Mouse (Mus musculus) lung, postnatal 10 days (tissue): ENCODE data around the gene Mindy3.

Experiments used
- DNase-seq: peaks from one replicate; pipeline ENCODE4 v3.0.0; 2021

The Mindy3 gene

DNA sequence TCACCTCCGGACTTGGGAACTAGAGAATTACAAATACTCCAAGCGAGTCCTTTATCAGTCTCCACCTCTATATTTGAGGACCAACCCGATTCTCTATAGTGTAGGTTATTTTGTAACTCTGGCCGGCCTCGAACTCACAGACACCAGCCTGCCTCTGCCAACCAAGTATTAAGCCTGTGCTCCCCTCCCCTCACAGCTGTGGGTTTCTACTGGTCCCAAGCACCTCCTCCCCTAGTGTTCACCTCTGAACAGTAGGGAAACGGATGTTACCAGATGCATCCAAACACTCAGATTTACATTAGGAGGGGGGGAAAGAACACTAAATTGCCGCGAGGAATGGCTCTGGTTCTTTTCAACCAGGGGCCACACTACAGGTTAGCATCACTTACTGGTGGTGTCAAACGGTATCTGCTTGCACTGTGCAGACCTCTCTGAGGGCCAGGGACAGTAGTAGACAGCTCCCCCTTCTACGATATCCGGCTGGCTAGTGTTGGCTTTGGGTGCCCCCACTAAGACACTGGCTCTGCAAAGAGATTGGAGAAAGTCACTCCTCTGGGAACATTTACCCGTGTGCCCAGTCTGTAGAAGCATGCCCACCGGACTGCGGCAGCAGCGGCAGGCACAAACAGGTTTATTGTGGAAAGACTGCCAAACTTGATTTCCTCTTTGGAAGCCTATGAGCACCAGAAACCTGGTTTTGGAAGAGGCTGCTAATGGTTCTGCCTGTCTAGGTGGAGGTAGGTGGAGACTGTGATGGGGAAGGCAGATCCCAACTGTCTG lies 118.6 kb downstream of the Mindy3 start:
- no peak for DNase-seq

DNA sequence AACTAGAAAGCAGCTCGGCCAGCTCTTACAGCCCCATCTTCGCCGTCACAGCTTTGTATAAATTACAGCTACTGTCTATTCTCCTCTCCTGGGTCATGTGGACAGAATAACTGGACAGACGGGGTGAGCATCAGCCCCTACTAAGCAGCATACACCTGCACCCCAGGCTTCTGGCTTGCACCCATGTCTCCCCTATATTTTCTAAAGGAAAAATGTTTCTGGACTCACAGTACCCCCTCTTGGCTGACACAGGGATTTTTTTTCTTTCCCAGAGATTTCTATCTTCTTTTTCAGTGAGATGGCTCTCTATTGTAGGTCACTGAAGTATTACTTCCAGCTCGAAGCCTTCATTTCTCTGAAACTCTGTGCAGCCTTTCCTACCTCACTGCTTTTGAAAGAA lies 122.0 kb downstream of the Mindy3 start:
- no peak for DNase-seq
